Mouse (Mus musculus) layer of hippocampus, adult 18-20 months (tissue): ENCODE results near the gene Zfand2b. TPM values are rescaled to one million over a fixed set of nuclear protein-coding genes. Genes with fewer than 3 reads are reported as not detected.

Source experiments
- DNase-seq, 2 experiments: peaks; one replicate each; pipeline ENCODE4 v3.0.0; 2022; ENCODE audit warnings: low spot score in 2 of 2
- total RNA-seq, 2 experiments: library from RNA; stranded (reverse); gene quantifications; 2 replicates each; pipeline ENCODE4 v1.2.3; 2021

Gene Zfand2b
- total RNA-seq, 2 experiments from 2014 or later: 35.1 to 38.9 TPM

DNA sequence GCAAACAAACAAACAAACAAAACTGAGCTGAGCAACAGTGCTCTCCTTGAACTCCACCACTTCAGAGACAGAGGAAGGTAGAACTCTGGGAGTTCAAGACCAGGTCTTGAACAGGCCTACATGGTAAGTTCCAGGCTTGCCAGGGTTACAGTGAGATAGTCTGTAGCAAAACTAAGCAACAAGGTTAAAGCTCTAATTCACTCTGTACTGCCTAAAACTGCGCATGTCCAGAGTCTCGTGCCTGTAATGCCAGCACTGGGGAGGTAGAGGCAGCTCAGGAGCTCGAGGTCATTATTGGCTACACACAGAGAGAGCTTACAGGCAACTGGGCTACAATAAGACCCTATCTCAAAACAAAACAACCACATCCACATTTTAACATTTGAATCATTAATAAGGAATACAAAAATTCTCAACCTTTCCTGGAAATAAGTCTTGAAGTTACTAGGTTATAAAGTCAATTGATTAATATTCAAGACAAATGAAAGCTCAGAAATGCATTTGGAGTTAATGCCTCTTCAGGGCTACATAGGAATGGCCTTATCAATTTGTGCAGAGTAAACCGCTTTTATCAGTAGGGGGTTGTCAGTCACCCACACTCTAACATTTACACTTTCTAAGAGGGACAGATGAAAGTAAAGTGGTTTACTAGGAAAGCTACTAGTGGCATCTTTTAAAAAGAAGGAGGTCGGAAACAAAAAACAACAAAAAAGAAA lies 8.7 kb upstream of the Zfand2b start:
- DNase-seq: no peak

DNA sequence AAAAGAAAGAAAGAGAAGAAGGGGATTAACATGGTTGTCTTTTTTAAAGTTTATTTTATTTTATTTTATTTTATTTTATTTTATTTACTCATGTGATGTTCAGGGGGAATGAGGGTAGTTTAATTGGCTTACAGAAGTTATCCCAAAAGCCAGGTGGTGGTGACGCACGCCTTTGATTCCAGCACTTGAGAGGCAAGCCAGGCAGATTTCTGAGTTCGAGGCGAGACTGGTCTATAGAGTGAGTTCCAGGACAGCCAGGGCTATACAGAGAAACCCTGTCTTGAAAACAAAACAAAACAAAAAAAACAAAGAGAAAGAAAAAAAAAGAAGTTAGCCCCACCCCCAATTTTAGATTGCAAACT lies 8.2 kb upstream of the Zfand2b start:
- no peak for DNase-seq

DNA sequence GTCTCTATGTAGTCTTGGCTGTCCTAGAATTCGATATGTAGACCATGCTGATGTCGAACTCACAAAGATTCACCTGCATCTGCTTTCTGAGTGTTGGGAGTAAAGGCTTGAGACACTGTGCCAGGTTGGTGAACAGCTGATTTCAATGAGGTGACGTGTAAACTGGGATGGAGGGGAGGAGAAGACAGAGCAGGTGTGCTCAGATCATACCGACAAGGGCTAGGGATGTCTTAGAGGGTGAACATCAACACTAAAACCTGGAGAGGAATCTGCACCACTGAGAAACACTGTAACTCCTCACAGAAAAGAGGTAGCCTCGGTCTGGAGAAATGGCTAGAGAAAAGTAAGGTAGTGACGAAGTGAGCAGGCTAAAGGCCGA lies 364 bp upstream of the Zfand2b start:
- no peak for DNase-seq

DNA sequence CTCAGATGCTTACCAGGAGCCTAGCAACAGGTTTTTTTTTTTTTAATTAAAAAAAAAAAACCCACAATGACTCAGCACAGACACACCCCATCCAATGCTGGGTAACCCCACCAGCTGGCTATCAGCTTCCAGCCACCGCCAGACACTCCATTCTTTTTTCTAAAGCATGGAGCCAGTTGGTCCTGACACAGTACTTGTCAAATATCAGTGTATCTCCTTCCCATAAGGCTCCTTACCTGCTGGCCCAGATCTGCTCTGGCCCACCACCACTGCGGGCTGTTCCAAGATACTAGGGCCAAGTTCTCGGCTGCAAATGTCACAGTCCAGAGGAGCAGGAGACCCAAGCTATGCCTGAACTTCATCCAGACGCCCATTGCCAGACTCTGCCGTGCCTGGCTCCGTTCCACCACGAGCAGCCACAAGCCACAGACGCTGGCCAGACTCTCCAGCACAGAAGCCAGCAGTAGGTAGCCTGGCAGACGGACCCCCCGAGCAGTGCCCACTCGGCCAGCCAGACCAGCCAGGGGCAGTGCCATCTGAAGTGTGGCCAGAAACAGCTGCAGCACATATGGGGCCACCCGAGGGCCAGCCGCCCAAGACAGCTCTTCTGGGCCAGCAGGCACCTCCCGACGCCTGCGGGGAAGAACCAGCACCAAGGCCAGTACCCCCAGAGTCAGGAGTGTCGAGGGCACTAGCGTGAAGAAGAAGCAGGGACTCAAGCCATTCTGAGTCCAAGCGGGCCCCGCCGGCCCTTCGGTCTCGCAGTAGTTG lies 11.1 kb downstream of the Zfand2b start:
- peak in 1 of 2 experiments; percentile 39 for DNase-seq

DNA sequence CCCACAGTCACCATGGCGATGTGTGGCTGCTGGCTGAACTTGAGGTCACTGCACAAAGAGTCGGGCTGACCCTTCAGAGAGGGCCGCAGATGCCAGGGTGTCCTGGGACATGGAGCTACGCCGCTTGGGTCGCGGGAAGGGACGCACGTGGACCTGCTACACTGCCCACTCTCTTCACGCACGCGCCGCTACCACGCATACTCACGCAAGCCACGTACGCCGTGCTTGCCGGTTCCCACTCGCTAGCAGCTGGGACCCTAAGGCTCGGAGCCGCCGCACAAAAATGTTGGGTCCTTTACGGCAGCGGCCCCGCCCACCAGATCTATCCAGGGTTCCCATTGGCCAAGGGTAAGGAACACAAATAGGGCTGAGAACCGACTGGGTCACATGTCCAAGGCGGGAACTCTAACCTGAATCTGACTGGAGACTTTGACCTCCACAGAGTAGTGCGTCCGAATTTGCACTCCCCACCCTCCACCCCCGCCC lies 11.7 kb downstream of the Zfand2b start, which contains the start of gene Abcb6:
TSS of gene Abcb6 (minus strand) at position 288 of the 486 bp plus-strand sequence.
- DNase-seq: peak; percentile 92 to 95

DNA sequence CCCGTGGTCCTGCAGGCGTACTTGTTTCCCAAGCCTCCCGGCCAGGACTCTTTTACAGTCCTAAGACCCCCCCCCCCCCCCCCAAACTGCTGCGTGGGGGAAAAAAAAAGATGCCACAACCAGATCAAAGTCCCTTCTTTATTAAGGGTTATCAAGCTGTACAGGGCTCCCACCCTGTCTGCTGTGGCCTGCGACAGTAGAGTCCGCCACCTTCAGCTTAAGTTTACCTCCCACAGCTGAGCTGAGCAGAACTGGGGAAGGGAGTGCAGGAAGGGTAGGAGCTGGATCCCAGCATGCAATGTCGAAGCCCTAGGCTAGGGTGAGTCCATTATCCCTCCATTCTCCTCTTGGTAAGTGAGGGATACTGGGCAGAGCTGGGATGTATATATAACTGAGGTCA lies 12.3 kb downstream of the Zfand2b start:
- no peak for DNase-seq

DNA sequence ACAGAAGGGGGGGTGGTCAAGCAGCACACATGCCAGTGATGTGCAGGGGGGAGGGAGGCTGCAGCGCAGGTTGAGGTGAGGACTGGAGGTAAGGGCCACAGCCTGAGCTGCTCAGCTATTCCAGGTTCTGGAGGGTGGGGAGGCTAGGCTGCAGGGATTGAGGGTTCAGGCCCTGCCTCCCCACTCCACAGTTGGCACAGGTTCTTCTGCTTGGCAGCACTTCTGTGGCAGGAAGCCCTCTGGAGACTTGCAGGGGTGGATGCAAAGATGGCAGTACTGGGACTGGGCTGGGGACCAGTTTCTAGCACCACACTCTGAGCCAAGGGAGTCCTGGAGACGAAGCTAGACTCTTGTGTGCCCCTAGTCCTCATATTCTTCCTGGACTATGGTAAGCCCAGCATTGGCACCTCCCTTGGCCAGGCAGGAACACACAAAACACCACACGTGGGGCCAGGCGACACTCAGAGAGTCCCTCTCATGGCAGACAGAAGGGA lies 13.0 kb downstream of the Zfand2b start:
- DNase-seq: no peak

DNA sequence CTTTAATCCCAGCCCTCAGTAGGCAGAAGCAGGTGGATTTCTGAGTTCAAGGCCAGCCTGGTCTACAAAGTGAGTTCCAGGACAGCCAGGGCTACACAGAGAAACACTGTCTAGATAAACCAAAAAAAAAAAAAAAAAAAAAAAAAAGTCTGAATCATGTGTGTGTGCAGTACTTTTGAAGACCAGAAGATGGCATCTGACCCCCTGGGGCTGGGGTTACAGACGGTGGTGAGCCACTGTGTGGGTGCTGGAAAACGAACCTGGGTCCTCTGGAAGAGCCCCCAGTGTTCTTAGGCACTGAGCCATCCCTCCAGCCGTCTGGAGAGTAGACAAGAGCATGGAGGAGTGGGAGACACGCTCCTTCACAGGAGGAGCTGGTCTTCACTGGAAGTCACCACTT lies 13.7 kb downstream of the Zfand2b start:
- no peak for DNase-seq

DNA sequence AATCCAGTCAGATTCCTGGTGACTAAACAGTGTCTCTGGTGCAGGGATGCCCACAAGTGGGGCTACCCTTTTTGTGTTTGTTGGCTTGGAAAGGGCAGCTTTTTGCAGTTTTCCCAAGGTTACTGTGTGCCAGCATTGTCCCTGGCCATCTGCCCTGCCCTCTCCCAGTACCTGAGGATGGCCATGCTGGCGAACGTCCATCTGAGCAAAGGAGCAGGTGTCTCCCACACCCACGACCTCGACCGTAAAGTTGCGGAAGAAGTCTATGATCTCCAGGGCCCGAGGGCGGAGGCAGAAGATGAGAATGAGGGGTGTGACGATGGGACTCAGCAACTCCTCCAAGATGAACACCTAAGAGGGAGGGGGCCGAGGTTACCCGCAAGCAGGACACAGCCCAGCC lies 17.0 kb downstream of the Zfand2b start:
- no peak for DNase-seq

DNA sequence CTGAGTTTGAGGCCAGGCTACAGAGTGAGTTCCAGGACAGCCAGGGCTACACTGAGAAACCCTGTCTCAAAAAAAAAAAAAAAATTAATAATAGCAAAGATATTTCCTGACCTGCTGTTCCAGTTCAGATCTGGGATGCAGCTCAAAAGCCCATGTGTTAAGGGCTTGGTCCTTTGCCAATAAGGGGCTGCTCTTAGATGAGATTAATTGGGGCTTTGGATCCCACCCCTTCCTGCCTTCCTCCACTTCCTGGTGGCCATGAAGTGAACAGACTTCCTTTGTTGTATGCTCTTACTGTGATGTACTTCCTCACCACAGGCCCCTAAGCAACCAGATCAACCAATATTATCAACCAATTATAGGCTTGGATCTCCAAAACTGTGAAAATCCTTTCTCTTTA lies 18.7 kb downstream of the Zfand2b start:
- DNase-seq: no peak

DNA sequence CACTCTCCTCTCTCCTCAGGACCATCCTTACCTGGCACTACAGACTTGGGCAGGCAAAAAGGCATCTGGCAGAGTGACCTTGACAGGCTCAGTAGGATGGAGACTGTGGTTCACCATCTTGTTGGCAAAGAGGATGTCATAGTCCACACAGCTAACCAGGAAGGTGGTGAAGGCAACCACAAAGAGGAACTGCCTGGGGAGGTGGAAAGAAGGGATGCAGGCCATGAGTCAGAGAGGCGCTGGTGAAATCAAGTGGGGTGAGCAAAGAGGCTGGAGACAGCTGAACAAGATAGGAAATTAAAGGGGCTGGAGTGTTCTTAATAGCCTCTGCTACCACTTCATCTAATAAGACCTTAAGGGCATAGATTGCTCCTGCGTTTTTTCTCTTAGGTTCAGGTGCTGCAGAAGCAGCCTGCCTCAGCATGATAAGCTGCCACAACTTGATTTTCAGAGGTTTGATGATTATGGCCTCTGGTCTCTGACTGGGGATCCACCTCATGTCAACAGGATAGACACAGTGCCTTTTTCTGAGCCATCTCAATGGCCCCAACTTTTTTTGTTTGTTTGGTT lies 19.6 kb downstream of the Zfand2b start:
- DNase-seq: no peak

DNA sequence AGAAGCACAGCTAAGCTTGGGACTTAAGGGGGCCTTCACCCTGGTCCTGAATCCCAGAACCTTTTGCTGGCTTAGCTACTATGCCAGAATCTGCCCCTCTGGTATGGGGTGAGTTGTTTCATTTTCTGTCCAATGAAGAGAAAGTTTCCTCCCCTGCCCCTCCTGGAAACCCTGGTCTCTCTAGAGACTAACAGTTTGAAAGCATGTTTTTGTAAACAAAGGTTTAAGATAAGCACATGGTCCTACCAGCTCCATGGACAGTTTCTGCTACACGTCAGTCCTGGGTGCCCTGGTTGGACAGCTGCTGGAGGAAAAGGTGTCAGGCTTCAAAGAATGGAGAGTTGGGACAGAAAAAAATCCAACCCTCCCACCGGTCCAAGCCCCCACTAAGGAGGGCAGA lies 22.1 kb downstream of the Zfand2b start:
- DNase-seq: no peak

DNA sequence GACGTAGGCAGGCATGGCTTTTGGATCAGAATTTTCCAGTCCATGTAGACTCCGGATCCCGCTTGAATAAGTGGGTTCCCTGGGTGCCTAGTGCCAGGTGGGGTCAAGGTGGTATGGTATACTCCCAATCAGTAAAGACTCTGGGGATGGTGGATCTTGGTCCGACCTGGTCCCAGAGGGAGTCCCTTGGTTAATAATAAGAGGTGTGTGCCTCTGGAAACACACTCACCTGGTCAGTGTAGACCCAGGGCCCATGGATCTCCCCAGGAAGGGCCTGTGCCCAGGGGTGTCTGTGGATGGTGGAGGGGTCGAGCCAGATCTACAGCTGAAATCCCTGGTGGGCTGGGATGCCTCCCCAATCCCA lies 22.8 kb downstream of the Zfand2b start:
- no peak for DNase-seq

DNA sequence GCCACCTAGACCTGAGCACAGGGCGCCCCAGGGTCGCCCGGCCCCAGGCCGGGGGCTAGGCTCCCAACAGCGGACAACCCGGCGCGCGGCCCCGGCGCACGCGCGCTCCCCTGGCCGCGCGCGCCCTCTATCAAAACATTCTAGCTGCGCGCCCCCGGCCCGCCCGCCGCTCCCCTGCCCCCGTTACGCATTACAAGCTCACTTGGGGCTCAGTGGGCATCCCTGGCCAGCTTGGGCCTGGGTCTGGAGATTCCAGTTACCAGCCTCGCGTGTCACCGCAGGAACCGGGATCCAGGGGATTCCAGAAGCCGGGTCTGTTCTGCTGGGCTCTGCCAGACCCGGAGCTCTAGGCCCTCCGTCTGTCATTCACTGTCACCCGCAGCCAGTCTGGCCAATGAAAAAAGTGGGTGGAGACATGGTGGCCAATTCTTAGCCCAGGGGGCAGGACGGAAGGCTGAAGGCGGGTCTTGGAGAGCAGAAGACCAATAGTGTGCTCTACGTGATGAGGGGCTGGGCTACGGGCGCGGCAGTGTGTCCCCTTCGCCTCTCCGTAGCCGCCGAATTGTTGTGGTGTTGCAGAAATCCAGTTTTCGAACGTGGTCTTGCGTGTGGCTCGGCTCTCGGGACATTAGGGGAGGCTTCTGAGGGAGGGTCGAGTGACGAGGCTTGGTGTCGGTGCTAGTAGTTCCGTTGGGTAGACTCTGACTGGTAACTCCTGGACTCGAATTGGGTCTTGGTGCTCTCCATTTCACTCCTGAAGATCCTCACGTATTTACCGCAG lies 23.4 kb downstream of the Zfand2b start, which contains the start of the genes Ankzf1 and Atg9a:
TSS of gene Ankzf1 (plus strand) at position 530 of the 781 bp plus-strand sequence.
TSS of gene Atg9a (minus strand) at position 575 of the 781 bp plus-strand sequence.
- DNase-seq: peak; percentile 97 to 98

DNA sequence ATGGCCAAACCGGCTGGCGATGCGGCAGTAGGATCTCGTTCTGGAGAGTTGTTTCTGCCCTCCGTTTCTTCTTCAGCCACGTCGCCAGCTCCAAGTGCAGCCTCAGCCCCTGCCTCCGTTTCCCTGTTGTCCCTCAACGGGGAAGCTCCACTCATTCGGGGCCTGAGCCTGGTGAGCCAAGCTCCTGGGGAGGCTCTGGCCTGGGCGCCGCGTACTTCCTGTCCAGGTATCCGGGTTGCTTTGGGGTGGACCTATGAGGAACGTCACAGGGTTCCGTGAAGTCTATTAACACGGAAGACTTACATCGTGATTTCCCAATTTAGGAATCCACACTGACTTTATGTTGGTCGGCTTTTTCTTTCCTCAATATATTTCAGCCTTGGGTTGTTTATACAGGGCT lies 24.0 kb downstream of the Zfand2b start:
- no peak for DNase-seq

DNA sequence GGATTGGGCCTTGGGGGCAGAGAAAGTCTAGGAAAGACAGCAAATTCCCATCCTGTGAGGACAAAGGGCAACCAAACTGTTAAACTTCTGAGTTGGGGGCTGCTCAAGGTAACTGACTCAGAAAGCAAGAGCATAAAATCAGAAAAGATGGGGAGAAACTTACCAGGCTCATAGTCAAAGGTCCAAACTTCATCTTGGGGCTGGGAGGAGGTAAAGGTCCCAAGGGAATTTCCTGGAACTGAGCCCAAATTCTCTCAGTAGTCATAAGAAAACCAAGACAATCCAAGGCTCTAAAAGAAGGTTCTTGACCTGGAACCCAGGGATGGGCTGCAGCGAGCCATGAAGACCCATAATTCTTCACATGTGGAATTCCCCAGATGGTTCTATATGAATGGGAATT lies 32.8 kb downstream of the Zfand2b start:
- DNase-seq: no peak

DNA sequence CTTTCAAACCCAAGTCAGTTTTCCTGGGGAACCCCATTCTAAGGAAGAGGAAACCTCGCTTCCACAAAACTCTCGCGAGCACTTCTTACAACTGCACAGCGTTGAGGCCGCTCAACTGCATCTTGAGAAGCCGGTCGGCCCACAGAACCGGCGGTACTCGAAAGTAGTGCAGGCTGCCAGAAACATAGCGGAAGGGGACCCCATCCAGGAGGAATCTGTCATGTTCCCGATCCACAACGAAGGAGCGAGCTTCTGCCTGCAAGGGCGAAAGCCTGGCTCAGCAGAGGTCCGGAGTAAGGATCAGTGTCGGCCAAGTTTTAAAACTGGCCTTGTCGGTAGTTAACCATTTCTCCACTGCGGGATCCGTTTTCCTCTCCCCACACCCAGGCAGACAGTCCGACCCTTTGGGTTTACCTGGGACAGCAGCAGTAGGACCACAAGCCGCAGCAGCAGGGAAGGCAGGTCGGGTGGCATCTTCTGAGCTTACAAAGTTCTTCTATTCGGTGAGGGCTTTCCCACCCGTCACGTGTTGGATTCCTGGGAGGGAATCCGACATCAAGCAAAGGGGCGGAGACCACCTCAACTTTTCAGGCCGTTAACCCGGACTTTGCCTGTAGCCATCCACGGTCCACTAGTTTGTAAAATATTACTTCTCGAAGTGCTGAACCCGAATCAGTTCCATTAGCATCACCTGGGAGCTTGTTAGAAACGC lies 40.7 kb downstream of the Zfand2b start:
- DNase-seq: no peak

DNA sequence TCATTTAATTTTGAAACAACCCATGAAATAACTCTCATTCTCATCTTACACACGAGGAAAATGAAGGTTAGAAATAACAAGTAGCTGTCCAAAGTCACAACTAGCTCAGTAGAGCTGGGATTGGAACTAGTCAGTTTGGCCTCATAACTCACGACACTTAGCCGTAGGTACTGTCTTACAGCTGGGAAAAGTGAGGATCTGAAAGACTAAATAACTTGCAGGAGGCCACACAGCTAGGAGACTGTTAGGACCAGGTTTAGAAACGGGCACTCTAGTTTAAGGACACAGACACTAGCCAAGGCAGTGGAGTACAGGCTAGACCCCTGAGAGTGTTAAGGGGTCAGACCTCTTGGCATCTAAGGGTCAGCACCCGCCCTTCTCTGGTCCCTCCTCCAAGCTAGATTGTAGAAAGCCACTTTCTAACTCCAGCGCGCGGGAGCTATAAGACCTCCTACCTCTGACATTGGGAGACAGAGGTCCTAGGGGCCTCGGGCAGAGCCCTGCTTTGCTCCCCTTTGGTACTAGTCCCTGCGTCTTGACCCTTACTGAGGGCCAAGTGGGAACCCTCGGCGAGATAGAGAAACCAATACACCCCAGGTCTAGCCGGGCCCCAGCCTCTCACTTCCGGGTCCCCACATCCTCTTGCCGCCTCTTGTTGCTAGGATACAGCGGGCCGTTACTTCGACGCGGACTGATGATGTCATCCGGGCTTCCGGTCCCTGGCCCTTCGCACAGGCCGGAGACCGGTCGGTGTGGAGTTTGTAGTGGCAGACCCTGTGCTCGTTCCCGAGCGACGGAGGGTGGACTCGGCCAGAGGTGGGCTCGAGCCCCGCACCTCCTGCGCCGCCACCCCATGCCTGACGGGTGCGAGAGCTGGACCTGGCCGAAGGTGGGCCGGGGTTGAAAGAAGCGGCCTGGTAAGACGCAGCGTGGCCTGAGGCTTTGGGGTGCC lies 42.0 kb downstream of the Zfand2b start, which contains the start of the genes Glb1l and Stk16:
TSS of gene Glb1l (minus strand) at position 678 of the 952 bp plus-strand sequence.
TSS of gene Stk16 (plus strand) at position 703 of the 952 bp plus-strand sequence.
- peak; percentile 93 to 98 for DNase-seq

DNA sequence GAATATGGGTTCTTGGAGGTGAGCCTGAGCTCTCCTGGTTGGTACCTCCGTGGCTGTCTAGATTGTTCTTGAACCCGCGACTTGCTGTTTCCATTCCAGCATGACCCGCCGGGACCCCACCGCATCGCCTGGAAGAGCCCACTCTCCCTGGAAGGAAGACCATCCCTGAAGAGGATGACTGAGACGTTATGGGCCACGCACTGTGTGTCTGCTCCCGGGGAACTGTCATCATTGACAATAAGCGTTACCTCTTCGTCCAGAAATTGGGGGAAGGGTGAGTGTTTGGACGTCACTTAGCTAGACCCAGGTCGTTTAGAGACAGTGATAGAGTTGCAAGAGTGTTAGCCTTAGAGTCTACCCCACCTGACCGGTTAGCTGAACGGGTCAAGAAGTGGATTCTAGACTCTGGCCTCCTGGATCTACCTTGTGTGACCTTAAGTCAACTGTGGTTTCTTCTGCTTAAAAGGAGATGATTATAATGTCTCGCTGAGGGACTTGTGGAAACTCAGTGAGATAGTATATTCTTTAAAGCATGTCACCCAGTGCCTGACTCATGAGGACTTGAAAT lies 42.8 kb downstream of the Zfand2b start:
- DNase-seq: no peak
